Mouse (Mus musculus) frontal cortex, adult 2 months (tissue): ENCODE results near the gene Ccnl1. TPM values are rescaled to one million over a fixed set of nuclear protein-coding genes. Genes with fewer than 3 reads are reported as not detected.

ENCODE experiments used
- DNase-seq, 2 experiments: peaks; one replicate each; pipeline ENCODE4 v3.0.0; 2022; ENCODE audit warnings: low spot score in 1 of 2; ENCODE audit errors: extremely low spot score in 1 of 2
- polyA plus RNA-seq: library from polyadenylated mRNA; depleted of rRNA; stranded (reverse); fragments of >200 nt; gene quantifications from 2 replicates; pipeline ENCODE4 v1.2.3, GENCODE M21; 2012; rRNA removed

The Ccnl1 gene
- 75.7 and 79.8 TPM in 2 replicates for polyA plus RNA-seq

- peak; percentile 81 to 96 for DNase-seq
Measured at GRCm38 (mm10) chr3:65958102-65958839, at the start of gene Ccnl1. Gene Ccnl1, minus strand, starts transcription at chr3:65958249.

GRCm38 (mm10) chr3:66004989-66005388, 46.9 kb upstream of the Ccnl1 start:
- DNase-seq: no peak

GRCm38 (mm10) chr3:66004220-66004951, 46.3 kb upstream of the Ccnl1 start:
- peak in 1 of 2 experiments; percentile 23 for DNase-seq

GRCm38 (mm10) chr3:66000400-66000799, 42.4 kb upstream of the Ccnl1 start:
- no peak for DNase-seq

GRCm38 (mm10) chr3:65997360-65998008, 39.4 kb upstream of the Ccnl1 start:
- DNase-seq: no peak

- DNase-seq: no peak
Measured at GRCm38 (mm10) chr3:65992395-65993340, 34.6 kb upstream of the Ccnl1 start.

- peak; percentile 2 to 83 for DNase-seq
Measured at GRCm38 (mm10) chr3:65990957-65991646, 33.1 kb upstream of the Ccnl1 start.

- no peak for DNase-seq
Measured at GRCm38 (mm10) chr3:65990524-65990923, 32.5 kb upstream of the Ccnl1 start.

- DNase-seq: no peak
Measured at GRCm38 (mm10) chr3:65988711-65989495, 30.9 kb upstream of the Ccnl1 start.

- no peak for DNase-seq
Measured at GRCm38 (mm10) chr3:65976296-65976695, 18.2 kb upstream of the Ccnl1 start.

GRCm38 (mm10) chr3:65975317-65975716, 17.3 kb upstream of the Ccnl1 start:
- DNase-seq: peak in 1 of 2 experiments; percentile 48

- DNase-seq: peak; percentile 97 to 99
Measured at GRCm38 (mm10) chr3:65974232-65975058, 16.4 kb upstream of the Ccnl1 start.

GRCm38 (mm10) chr3:65973501-65974231, 15.6 kb upstream of the Ccnl1 start:
- peak in 1 of 2 experiments; percentile 17 for DNase-seq

- no peak for DNase-seq
Measured at GRCm38 (mm10) chr3:65969196-65969595, 11.1 kb upstream of the Ccnl1 start.

GRCm38 (mm10) chr3:65966360-65966759, 8.3 kb upstream of the Ccnl1 start:
- DNase-seq: no peak

GRCm38 (mm10) chr3:65962270-65962930, 4.4 kb upstream of the Ccnl1 start:
- DNase-seq: no peak
